Mouse (Mus musculus) midbrain, postnatal 0 days (tissue): ENCODE results near the gene Psmd5. TPM values are rescaled to one million over a fixed set of nuclear protein-coding genes. Genes with fewer than 3 reads are reported as not detected.
A peak's percentile ranks its signal among the peaks of the same experiment; 100 is the strongest.
"Not testable (repeated sequence)": the region's sequence is repeated elsewhere in the genome, so short reads cannot be mapped to it uniquely, and the experiment has no call there.

Experiments used
- ATAC-seq: fragments of 200-750 bp; cut with Nextera tagmentation; 2 replicates; pipeline ENCODE4 v1.8.0; 2017; ENCODE audit warnings: moderate number of reproducible peaks, mild to moderate bottlenecking, moderate TSS enrichment, moderate library complexity; ENCODE audit not compliant: low FRiP score
- DNase-seq: peaks from one replicate; pipeline ENCODE4 v3.0.0-alpha.2; 2015; ENCODE audit warnings: low spot score
- H3K27ac ChIP-seq: fragments of 300-500 bp; sonication (generic); 2 replicates; pipeline ENCODE4 v1.5.1; 2014; ENCODE audit warnings: low read depth, mild to moderate bottlenecking, low read length, mixed read lengths
- H3K27me3 ChIP-seq: fragments of 300-500 bp; sonication (generic); 2 replicates; pipeline ENCODE4 v1.6.1; 2014; ENCODE audit warnings: low read length, control low read depth, mixed read lengths; ENCODE audit not compliant: insufficient read depth
- H3K36me3 ChIP-seq: fragments of 300-500 bp; sonication (generic); 2 replicates; pipeline ENCODE4 v1.6.1; 2014; ENCODE audit warnings: low read length, control low read depth, mixed read lengths; ENCODE audit not compliant: insufficient read depth
- H3K4me1 ChIP-seq: fragments of 300-500 bp; sonication (generic); 2 replicates; pipeline ENCODE4 v1.6.1; 2014; ENCODE audit warnings: mild to moderate bottlenecking, control low read depth, antibody characterized with exemption, low read length, mixed read lengths; ENCODE audit not compliant: insufficient read depth
- H3K4me2 ChIP-seq: fragments of 300-500 bp; sonication (generic); 2 replicates; pipeline ENCODE4 v1.6.1; 2014; ENCODE audit warnings: low read depth, mild to moderate bottlenecking, low read length, mixed read lengths; ENCODE audit not compliant: poor library complexity, severe bottlenecking
- H3K4me3 ChIP-seq: fragments of 300-500 bp; sonication (generic); 2 replicates; pipeline ENCODE4 v1.5.1; 2014; ENCODE audit warnings: low read depth, mild to moderate bottlenecking, low read length, moderate library complexity
- H3K9ac ChIP-seq: fragments of 300-500 bp; sonication (generic); replicated peaks from 2 replicates; pipeline ENCODE4 v1.6.1; 2014; ENCODE audit warnings: mild to moderate bottlenecking, low read length, moderate library complexity, mixed read lengths; ENCODE audit not compliant: poor library complexity, severe bottlenecking
- H3K9me3 ChIP-seq: fragments of 300-500 bp; sonication (generic); 2 replicates; pipeline ENCODE4 v1.6.1; 2016; ENCODE audit warnings: low read length, control low read depth
- CTCF ChIP-seq: IDR thresholded peaks from 2 replicates; pipeline ENCODE4 v1.5.1; 2016; ENCODE audit warnings: antibody characterized with exemption, mild to moderate bottlenecking
- WGBS: fragments of 180-500 bp; shearing (Covaris S2); extraction: QIAGEN DNeasy Blood & Tissue Kit; methylation state at CpG from one replicate; pipeline ENCODE4 v1.1.7; 2014; 5-methylcytosine and 5-hydroxymethylcytosine counted together
- polyA plus RNA-seq: library from polyadenylated mRNA; unstranded; fragments of >200 nt; fragmentation: Nextera tagmentation; extraction: Ambion mirVana; gene quantifications from 2 replicates; pipeline ENCODE4 v1.2.1, GENCODE M21; 2015
- total RNA-seq: library from RNA; depleted of rRNA; stranded (reverse); fragments of >200 nt; gene quantifications from 2 replicates; pipeline ENCODE4 v1.2.3, GENCODE M21; 2014

Gene Psmd5
- total and polyA plus RNA-seq, 2 experiments from 2014 or later = 42.6 to 82.8 TPM

DNA sequence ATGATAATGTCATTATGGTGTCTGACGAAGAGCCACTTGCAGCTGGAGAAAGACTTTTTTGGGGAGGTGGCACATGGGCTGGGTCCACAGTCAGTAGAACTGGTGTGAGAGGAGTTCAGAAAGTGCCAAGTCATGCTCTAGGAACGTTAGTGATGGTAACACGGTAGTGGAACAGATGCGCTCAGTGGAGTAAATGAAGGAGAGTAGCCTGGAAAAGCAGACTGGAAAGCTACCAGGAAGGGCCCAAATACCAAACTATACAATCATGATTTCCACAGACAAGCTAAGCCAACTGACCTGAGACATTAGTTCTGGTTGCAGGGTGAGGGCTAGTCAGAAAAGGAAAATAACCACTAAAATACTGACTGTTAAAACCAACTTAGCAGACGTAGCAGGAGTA is 5.1 kb downstream of the Psmd5 start:
- 38% methylated on average over 5 of the region's 5 CpGs for WGBS
- Histone ChIP-seq H3K27ac (no peak overlapping the region), H3K9ac (no peak overlapping the region), H3K36me3 (peaks cover 16% of the 10 kb centered on the region), H3K9me3 (no peaks in the 10 kb centered on the region), H3K4me3 (peak overlapping the region; percentile 86), H3K4me1 (peaks cover 2% of the 10 kb centered on the region; the same call in 1 of the 2 replicates), H3K27me3 (0 out of 2 replicates have a peak, but pooled peaks cover 10% of the 10 kb centered on the region), H3K4me2 (peak overlapping the region; percentile 65)
- ATAC-seq (no peak), DNase-seq (peak; percentile 14)
- no peak for TF ChIP-seq CTCF

DNA sequence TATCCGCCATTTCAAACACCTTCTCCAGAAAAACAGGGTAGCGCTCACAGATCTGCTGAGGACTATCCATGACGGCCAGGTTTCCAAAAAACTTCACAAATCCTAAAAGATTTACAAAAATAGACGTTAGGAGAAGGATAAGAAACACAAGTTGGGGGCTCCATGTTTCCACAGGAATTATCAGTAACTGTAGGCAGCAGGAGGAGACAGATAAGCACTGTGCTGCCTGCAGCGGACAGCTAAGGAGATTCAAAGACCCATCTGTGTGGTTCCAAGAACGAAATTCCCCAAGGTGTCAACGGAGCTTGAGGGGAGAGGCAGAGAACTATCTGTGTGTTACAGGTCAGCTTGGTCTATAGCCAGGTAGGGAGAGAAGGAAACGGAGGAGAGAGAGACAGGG is 17.0 kb downstream of the Psmd5 start:
- ATAC-seq (no peak), DNase-seq (no peak)
- Histone ChIP-seq H3K27ac (no peak overlapping the region), H3K4me3 (no peak overlapping the region), H3K9ac (no peak overlapping the region), H3K36me3 (peaks cover 68% of the 10 kb centered on the region), H3K4me1 (no peaks in the 10 kb centered on the region), H3K4me2 (no peak overlapping the region), H3K27me3 (no peaks in the 10 kb centered on the region), H3K9me3 (no peaks in the 10 kb centered on the region)
- 95% methylated on average over 8 of the region's 8 CpGs for WGBS
- TF ChIP-seq CTCF = no peak

DNA sequence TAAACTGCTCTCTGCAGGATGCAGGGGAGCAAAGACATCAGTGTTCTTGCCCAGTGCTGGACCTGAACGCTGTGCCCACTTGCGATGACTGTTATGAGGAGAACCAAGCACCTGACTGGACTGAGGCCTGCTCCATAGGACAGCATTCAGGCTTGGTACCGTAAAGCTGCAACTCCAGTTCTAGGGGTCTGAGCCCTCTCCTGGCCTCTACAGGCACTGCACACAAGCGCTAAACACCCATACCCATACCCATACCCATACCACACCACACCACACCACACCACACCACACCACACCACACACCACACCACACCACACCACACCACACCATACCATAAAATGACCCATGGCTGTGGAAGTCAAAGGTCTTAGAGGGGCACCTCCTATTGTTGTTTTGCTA is 19.5 kb downstream of the Psmd5 start:
- H3K9me3 ChIP-seq = no peaks in the 10 kb centered on the region
- no peaks in the 10 kb centered on the region for H3K4me1 ChIP-seq
- H3K27ac ChIP-seq = no peak overlapping the region
- no peak overlapping the region for H3K4me2 ChIP-seq
- TF ChIP-seq CTCF = peak; percentile 43
- no peak overlapping the region for H3K9ac ChIP-seq
- WGBS = 94% methylated on average over 4 of the region's 4 CpGs
- peaks cover 69% of the 10 kb centered on the region for H3K36me3 ChIP-seq
- DNase-seq = no peak
- H3K4me3 ChIP-seq = no peak overlapping the region
- no peak for ATAC-seq
- H3K27me3 ChIP-seq = no peaks in the 10 kb centered on the region

DNA sequence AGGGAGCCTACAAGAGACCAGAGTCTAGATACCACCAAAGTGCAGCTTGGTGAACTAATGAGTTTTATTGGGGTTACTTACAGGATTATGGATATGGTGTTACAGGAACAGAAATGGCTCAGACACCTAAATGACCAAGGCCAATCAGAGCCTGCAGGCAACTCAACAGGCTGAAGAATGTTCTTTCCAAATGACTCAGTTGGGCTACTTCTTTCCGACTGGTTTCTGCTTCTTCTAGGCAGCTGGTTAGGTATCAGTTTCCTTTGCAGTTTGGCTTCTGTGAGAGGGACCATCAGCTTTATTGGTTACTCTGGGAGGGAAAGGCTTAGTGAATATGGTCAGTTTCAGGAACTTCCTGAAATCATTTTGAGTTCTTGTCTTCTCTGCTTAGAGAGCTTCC is 27.1 kb downstream of the Psmd5 start:
- Histone ChIP-seq H3K4me2 (no peak overlapping the region), H3K9me3 (no peaks in the 10 kb centered on the region), H3K4me1 (no peaks in the 10 kb centered on the region), H3K36me3 (peaks cover 15% of the 10 kb centered on the region), H3K27ac (no peak overlapping the region), H3K27me3 (no peaks in the 10 kb centered on the region), H3K9ac (no peak overlapping the region), H3K4me3 (no peak overlapping the region)
- TF ChIP-seq CTCF = no peak
- WGBS = 93% methylated on average over 1 of the region's 1 CpGs
- no peak for ATAC-seq
- DNase-seq = no peak

DNA sequence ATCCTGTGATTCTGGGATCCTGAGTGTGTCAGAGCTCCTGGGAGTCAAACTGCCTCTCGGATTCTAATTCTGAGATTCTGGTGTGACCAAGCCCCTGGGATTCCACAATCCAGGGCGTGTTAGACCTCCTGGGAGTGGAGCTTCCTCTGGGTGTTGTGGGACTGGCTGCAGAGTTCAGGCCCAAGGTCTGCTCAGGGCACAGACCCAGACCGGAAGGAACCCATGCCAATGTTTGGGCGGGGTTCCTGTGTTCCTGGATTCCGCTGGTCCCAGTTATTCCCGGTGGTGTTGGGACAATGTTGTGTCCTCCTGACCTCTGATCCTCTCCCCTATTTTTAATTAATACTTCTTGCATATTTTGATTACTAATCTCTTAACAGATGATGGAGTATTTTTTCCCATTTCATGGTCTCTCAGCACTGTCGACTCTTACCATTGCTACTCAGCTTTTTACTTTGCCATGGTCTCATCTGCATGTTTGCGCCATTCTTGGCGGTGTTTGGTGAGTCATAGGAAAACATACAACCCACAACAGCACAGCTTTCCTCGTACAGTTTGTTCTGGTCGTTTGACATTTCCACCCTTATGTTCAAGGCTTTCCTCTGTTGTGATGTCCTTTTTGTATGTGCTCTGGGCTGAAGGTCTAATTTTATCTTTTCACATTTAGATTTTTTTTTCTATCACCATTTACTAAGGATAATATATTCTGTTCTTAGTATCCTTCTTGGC is 31.4 kb downstream of the Psmd5 start:
- DNase-seq (no peak), ATAC-seq (no peak)
- Histone ChIP-seq H3K4me3 (no peak overlapping the region), H3K9me3 (no peaks in the 10 kb centered on the region), H3K27ac (no peak overlapping the region), H3K36me3 (no peaks in the 10 kb centered on the region), H3K9ac (no peak overlapping the region), H3K27me3 (no peaks in the 10 kb centered on the region), H3K4me2 (no peak overlapping the region), H3K4me1 (no peaks in the 10 kb centered on the region)
- 83% methylated on average over 11 of the region's 11 CpGs for WGBS
- no peak for TF ChIP-seq CTCF

DNA sequence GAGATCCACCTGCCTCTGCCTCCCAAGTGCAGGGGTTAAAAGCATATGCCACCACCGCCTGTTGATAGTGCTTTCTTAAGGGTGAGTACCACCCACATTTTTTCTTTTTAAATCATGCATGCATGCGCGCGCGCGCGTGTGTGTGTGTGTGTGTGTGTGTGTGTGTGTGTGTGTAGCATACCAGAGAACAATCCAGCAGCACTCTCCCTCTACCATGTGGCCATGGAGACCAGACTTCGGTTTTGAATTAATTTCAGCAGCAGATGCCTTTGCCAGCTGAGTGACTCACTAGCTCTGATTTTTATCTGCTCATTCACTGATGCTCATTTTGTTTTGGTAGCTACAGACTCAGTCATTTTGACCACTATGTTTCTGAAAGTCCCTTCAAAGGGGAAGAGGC is 33.1 kb downstream of the Psmd5 start:
- Histone ChIP-seq H3K27me3 (no peaks in the 10 kb centered on the region), H3K4me3 (no peak overlapping the region), H3K4me2 (no peak overlapping the region), H3K4me1 (no peaks in the 10 kb centered on the region), H3K9me3 (no peaks in the 10 kb centered on the region), H3K27ac (no peak overlapping the region), H3K9ac (no peak overlapping the region), H3K36me3 (no peaks in the 10 kb centered on the region)
- ATAC-seq (no peak), DNase-seq (no peak)
- WGBS = 90% methylated on average over 8 of the region's 8 CpGs
- TF ChIP-seq CTCF = no peak

DNA sequence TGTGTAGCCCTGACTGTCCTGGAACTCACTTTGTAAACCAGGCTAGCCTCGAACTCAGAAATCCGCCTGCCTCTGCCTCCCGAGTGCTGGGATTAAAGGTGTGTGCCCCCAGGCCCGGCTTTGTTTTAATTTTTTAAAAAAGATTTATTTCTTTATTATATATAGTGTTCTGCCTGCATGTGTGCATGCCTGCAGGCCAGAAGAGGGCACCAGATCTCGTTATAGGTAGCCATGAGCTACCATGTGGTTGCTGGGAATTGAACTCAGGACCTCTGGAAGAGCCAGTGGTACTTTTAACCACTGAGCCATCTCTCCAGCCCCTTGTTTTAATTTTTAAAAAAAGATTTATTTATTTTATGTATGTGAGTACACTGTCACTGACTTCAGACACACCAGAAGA is 34.6 kb downstream of the Psmd5 start:
- not testable (repeated sequence) for H3K27me3 ChIP-seq, H3K36me3 ChIP-seq, H3K9ac ChIP-seq, H3K4me1 ChIP-seq, H3K27ac ChIP-seq, ATAC-seq, H3K4me2 ChIP-seq, H3K9me3 ChIP-seq, H3K4me3 ChIP-seq, DNase-seq
- WGBS = 83% methylated on average over 5 of the region's 5 CpGs
